Mouse (Mus musculus) hindbrain, embryonic 11.5 days (tissue): ENCODE data around the gene 5730480H06Rik. TPM values are rescaled to one million over a fixed set of nuclear protein-coding genes. Genes with fewer than 3 reads are reported as not detected.
A peak's percentile ranks its signal among the peaks of the same experiment; 100 is the strongest.

Experiments used
- ATAC-seq: fragments of 200-750 bp; cut with Nextera tagmentation; 2 replicates; pipeline ENCODE4 v1.8.0; 2017; ENCODE audit warnings: mild to moderate bottlenecking, moderate TSS enrichment, moderate library complexity; ENCODE audit not compliant: low FRiP score
- DNase-seq: peaks from one replicate; pipeline ENCODE4 v3.0.0-alpha.2; 2015; ENCODE audit warnings: low spot score
- H3K27ac ChIP-seq: fragments of 300-500 bp; sonication (generic); 2 replicates; pipeline ENCODE4 v1.5.1; 2014; ENCODE audit warnings: mild to moderate bottlenecking, low read depth, low read length
- H3K27me3 ChIP-seq: fragments of 300-500 bp; sonication (generic); 2 replicates; pipeline ENCODE4 v1.6.1; 2014; ENCODE audit warnings: mild to moderate bottlenecking, low read length, moderate library complexity, mixed read lengths; ENCODE audit not compliant: control insufficient read depth, insufficient read depth
- H3K36me3 ChIP-seq: fragments of 300-500 bp; sonication (generic); 2 replicates; pipeline ENCODE4 v1.6.1; 2014; ENCODE audit warnings: mild to moderate bottlenecking, low read length, moderate library complexity, mixed read lengths; ENCODE audit not compliant: control insufficient read depth, insufficient read depth
- H3K4me1 ChIP-seq: fragments of 300-500 bp; sonication (generic); replicated peaks from 2 replicates; pipeline ENCODE4 v1.6.1; 2014; ENCODE audit warnings: low read length, mixed read lengths; ENCODE audit not compliant: control insufficient read depth, insufficient read depth
- H3K4me2 ChIP-seq: fragments of 300-500 bp; sonication (generic); replicated peaks from 2 replicates; pipeline ENCODE4 v1.6.1; 2014; ENCODE audit warnings: mild to moderate bottlenecking, low read depth, low read length
- H3K4me3 ChIP-seq: fragments of 300-500 bp; sonication (generic); 2 replicates; pipeline ENCODE4 v1.5.1; 2014; ENCODE audit warnings: low read depth, low read length
- H3K9ac ChIP-seq: fragments of 300-500 bp; sonication (generic); 2 replicates; pipeline ENCODE4 v1.6.1; 2014; ENCODE audit warnings: low read depth, low read length
- H3K9me3 ChIP-seq: fragments of 300-500 bp; sonication (generic); 2 replicates; pipeline ENCODE4 v1.6.1; 2016; ENCODE audit warnings: low read length; ENCODE audit not compliant: control insufficient read depth
- WGBS: fragments of 180-500 bp; shearing (Covaris S2); extraction: QIAGEN DNeasy Blood & Tissue Kit; methylation state at CpG from one replicate; pipeline ENCODE4 v1.1.7; 2014; 5-methylcytosine and 5-hydroxymethylcytosine counted together
- polyA plus RNA-seq: library from polyadenylated mRNA; unstranded; fragments of >200 nt; fragmentation: Nextera tagmentation; extraction: Ambion mirVana; gene quantifications from 2 replicates; pipeline ENCODE4 v1.2.1, GENCODE M21; 2014

The 5730480H06Rik gene
- polyA plus RNA-seq, 1 experiment from 2014 or later: 31.1 TPM

DNA sequence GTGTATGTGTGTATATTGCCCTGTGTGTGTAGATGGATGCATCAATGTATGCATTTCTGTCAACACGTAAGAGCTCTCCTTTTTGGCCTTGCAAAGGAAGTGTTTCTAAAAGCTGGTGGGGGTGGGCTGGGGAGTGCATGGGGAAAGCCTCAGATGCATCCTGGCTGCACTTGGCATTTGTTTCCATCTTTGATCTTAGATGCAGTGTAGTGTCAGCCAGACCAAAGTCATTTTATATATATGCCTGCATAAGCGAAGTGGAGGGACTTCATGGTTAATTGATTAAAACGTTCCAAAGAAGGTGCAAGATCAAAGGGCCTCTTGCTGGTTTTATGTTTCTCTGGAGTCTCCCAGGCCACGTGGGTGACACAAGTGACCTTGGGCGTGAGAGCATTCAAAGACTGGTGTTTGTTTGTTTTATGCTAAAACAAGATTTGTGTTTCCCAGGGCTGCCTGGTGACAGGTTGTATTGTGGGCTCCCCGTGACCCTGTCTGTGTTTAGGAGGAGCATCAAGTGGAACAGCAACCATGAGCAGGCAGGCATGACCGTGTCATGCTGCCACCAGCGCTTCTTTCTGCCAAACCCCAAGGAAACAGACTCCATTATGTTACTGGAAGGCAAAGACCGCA, 6.2 kb downstream of the 5730480H06Rik start:
- Histone ChIP-seq H3K4me2 (no peak overlapping the region), H3K27ac (no peak overlapping the region), H3K36me3 (no peaks in the 10 kb centered on the region), H3K4me1 (no peaks in the 10 kb centered on the region), H3K4me3 (no peak overlapping the region), H3K9ac (no peak overlapping the region), H3K27me3 (no peaks in the 10 kb centered on the region), H3K9me3 (no peaks in the 10 kb centered on the region)
- DNase-seq (peak; percentile 12), ATAC-seq (peak; percentile 65)
- 14% methylated on average over 9 of the region's 9 CpGs for WGBS

DNA sequence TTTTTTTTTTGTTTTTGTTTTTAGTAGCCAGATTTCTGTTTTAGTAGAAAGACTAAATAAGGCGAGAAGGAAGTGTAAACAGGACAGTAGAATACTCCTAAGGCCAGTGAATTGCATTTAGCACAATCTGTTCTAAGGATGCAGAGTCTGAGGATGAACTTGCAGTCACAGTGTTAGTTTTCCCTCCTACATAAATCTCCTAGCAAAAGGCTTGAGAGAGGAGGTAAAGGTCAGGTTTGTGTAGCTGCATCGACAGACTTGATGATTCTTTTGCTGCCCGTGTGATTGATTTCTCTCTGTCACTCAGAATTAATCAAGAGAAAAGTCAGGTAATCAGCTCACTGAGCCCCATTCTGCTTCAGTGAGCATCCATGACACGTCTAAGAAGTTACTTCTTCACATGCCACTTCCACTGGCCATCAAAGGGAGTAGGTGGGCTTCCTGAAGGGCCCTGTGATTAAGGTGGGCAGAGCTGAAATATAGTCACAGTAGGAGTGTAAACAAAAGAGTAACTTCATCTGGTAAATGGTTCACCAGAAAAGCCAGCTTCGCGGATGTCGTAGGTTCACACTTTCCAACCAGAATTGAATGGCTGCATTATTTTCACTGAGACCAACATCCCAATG, 13.2 kb downstream of the 5730480H06Rik start:
- DNase-seq (no peak), ATAC-seq (no peak)
- 55% methylated on average over 7 of the region's 7 CpGs for WGBS
- H3K9ac ChIP-seq: no peak overlapping the region
- H3K4me3 ChIP-seq: no peak overlapping the region
- no peaks in the 10 kb centered on the region for H3K4me1 ChIP-seq
- no peak overlapping the region for H3K27ac ChIP-seq
- H3K4me2 ChIP-seq: no peak overlapping the region
- H3K9me3 ChIP-seq: no peaks in the 10 kb centered on the region
- no peaks in the 10 kb centered on the region for H3K27me3 ChIP-seq
- H3K36me3 ChIP-seq: no peaks in the 10 kb centered on the region

DNA sequence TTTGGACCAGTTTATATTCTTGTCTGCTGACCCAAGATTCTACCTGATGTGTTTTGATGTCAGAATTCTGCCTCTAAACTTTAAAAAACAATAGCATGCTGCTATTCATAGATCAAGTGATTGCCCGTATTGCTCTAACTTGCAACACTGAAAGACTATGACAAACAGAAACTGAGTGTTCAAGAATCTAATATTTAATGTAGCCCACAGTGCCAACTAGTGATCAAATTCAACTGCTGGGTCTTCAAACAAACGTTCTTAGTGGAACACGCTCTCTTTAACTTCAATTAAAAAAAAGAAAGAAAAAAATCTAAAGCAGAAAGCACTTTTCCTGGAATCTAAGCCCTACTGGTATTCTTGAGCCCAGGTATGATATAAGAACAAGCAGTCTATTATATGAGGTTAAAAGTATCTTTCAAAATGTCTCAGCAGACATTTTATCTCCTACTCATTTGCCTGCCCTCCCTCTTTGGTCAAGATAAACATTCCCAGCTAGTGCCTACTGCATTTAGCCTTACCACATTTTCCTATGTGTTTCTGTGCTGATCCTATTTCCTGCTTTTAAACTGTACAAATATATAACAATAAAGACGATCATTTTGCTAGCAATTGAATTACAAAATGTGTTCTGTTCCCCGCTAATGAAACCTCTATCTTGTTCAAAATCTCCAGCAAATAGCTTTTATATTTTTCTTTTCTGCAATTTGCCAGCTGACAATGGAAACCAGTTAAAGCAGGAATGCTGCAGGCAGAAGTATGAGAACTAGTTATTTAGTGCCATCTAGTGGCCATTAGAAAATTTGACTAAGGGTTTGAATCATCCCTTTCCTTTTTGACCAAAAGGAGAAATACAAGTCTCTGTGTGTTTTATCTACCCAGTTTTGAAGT, 17.6 kb downstream of the 5730480H06Rik start:
- Histone ChIP-seq H3K4me1 (no peaks in the 10 kb centered on the region), H3K4me2 (no peak overlapping the region), H3K9me3 (no peaks in the 10 kb centered on the region), H3K9ac (no peak overlapping the region), H3K27ac (no peak overlapping the region), H3K4me3 (no peak overlapping the region), H3K36me3 (no peaks in the 10 kb centered on the region), H3K27me3 (no peaks in the 10 kb centered on the region)
- ATAC-seq (peak; percentile 71; the same call in 1 of the 2 replicates), DNase-seq (peak; percentile 57)
- WGBS: 56% methylated on average over 5 of the region's 5 CpGs

DNA sequence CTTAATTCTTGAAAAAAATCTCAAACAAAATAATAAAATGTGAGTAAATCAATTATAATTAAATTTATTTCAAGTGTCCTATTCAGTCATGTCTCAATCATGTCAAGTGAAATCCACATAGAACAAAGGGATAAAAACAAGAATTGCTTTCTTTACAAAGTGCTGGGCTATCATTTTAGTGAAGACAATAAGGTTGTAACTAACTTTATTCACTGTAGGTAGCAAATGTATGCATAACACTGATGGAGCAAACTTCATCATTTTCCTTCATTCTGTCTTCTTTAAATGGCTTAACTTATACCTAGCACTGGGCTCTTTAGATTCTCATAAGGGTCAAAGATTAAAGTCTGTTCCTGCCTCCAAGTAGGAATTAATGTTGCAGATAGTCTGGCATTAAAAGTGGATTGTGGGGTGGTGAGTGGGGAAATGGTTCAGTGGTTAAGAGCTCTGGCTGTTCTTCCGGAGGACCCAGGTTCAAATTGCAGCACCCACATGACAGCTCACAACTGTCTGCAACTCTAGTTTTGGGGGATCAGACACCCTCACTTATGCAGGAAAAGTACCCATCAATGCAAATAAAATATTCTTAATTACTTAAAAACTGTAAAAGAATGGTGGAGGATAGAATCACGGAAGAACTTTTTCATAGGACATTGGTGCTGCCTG, 18.4 kb downstream of the 5730480H06Rik start:
- Histone ChIP-seq H3K4me1 (no peaks in the 10 kb centered on the region), H3K27ac (no peak overlapping the region), H3K4me3 (no peak overlapping the region), H3K9ac (no peak overlapping the region), H3K9me3 (no peaks in the 10 kb centered on the region), H3K36me3 (no peaks in the 10 kb centered on the region), H3K4me2 (no peak overlapping the region), H3K27me3 (no peaks in the 10 kb centered on the region)
- 93% methylated on average over 2 of the region's 2 CpGs for WGBS
- ATAC-seq: peak; percentile 35; the same call in 1 of the 2 replicates
- DNase-seq: no peak

DNA sequence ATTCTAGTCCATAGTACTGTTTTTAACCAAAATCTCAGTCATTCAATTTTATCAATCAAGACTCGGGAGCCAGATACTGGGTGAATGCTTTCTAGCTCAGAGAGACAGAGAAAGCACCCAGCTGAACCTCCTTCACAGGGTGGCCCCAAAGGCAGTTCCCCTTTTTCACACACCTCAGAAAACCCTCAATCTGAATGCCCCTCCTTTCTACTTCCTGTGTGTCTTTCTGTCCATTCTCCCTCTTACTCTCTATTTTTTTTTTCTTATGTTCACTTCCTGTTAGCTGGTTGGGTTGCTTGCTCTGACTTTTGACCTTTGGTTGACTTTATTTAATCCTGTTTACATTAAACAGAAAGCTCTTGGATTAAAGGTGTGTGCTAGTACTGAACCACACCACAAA, 21.6 kb downstream of the 5730480H06Rik start:
- ATAC-seq (no peak), DNase-seq (no peak)
- H3K4me1 ChIP-seq: no peaks in the 10 kb centered on the region
- no peaks in the 10 kb centered on the region for H3K36me3 ChIP-seq
- no peak overlapping the region for H3K27ac ChIP-seq
- H3K9me3 ChIP-seq: no peaks in the 10 kb centered on the region
- H3K27me3 ChIP-seq: no peaks in the 10 kb centered on the region
- H3K4me2 ChIP-seq: no peak overlapping the region
- no peak overlapping the region for H3K9ac ChIP-seq
- no peak overlapping the region for H3K4me3 ChIP-seq
- 100% methylated on average over 1 of the region's 1 CpGs for WGBS

DNA sequence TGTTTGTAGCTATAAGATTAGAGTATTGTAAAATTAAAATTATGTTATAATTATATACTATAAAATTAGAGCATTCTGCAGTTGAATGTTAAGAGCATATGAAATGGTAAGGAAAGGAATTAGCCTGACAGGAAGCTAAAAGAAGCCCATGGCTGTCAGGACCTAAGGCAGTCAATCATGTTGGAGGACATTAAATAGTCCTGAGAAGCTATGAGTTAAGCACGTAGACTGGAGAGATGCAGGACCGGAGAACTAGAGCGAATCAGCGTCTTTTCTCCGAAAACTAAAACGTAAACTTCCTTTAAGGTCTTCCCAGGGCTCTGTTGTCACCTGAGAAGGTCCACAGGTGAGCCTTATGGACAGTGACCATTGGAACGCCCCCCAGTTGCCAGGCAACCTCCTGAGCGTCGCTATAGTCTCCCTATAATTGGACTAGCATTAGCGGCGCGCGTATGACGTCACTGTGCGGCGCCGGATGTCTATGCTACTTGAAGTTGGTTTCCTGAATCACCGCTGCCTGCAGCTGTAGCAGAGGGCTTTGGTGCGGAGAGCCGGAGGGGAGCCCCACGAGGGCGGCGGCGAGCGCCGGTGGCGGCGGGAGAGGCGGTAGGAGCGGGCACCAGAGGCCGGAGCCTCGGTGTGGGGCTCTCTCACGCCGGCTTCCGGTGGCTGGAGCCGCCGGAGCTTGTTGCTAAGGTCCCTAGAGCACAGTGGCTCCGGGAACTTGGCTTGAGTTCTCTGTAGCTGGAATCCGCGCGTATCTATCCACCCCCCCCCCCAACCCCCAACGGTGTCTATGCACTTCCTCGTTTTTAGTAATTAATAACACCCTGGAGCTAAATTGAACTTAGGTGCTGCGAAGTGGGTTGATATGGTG, 44.4 kb downstream of the 5730480H06Rik start:
- under 1% methylated on average over 43 of the region's 44 CpGs for WGBS
- ATAC-seq: peak; percentile 100
- peak; percentile 98 for DNase-seq

DNA sequence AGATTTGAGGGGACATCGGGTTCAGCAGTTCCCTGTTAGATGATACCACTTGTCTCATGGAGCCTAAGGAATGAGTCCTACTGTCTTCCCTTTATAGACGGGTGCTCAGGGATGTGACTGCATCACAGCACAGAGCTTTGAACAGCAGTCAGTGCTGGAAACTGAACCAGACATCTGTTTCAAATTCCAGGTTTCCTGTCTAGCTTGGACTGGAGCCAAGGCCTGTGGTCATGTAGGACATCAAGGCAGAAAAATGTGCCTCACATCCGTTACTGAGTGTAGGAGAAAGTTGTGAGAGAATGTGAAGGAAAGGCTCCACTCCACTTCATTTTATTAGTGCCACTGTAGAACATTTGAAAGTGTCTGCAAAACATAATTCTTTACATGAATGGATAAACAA, 74.7 kb downstream of the 5730480H06Rik start:
- Histone ChIP-seq H3K9me3 (no peaks in the 10 kb centered on the region), H3K4me1 (no peaks in the 10 kb centered on the region), H3K27me3 (no peaks in the 10 kb centered on the region), H3K9ac (no peak overlapping the region), H3K36me3 (no peaks in the 10 kb centered on the region), H3K4me3 (no peak overlapping the region), H3K27ac (no peak overlapping the region), H3K4me2 (no peak overlapping the region)
- WGBS: 75% methylated on average over 3 of the region's 3 CpGs
- ATAC-seq (no peak), DNase-seq (peak; percentile 39)

More for the DNA sequence above, 44.4 kb downstream of the 5730480H06Rik start:
- no peaks in the 10 kb centered on the region for H3K9me3 ChIP-seq
- H3K9ac ChIP-seq: peak overlapping the region; percentile 87
- peaks cover 2% of the 10 kb centered on the region; the same call in 1 of the 2 replicates for H3K4me1 ChIP-seq
- H3K27me3 ChIP-seq: no peaks in the 10 kb centered on the region
- peak overlapping the region; percentile 90 for H3K4me3 ChIP-seq
- H3K4me2 ChIP-seq: peak overlapping the region; percentile 40
- H3K36me3 ChIP-seq: no peaks in the 10 kb centered on the region
- peak overlapping the region; percentile 52; the same call in 1 of the 2 replicates for H3K27ac ChIP-seq

DNA sequence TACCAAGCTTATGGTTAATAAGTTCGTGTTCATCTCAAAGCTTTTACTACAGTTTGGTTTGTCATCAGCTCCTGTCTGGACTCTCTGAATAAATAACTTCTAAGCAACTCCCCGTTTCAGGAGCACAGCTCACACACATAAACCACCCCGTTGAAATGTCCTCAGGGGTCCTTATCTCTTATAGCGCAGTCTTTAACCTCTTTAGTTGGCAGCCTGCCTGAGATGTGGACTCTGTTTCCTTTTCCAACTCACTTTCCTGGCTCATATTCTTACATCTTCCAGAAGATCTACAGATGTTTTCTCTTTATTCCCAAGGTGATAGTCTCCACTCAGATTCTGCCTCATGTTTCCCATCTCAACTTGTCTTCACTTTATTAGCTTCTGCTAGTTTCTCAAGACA, 80.5 kb downstream of the 5730480H06Rik start:
- H3K36me3 ChIP-seq: no peaks in the 10 kb centered on the region
- no peak overlapping the region for H3K4me2 ChIP-seq
- H3K4me1 ChIP-seq: no peaks in the 10 kb centered on the region
- WGBS: 81% methylated on average over 4 of the region's 4 CpGs
- no peaks in the 10 kb centered on the region for H3K9me3 ChIP-seq
- DNase-seq: no peak
- H3K4me3 ChIP-seq: no peak overlapping the region
- H3K9ac ChIP-seq: no peak overlapping the region
- ATAC-seq: no peak
- H3K27ac ChIP-seq: no peak overlapping the region
- no peaks in the 10 kb centered on the region for H3K27me3 ChIP-seq
